Mouse (Mus musculus) midbrain, embryonic 10.5 days (tissue): Measurements from ENCODE around the gene Pon2. TPM values are rescaled to one million over a fixed set of nuclear protein-coding genes. Genes with fewer than 3 reads are reported as not detected.
"Not testable (repeated sequence)": the region's sequence is repeated elsewhere in the genome, so short reads cannot be mapped to it uniquely, and the experiment has no call there.

ENCODE experiments used
- DNase-seq: peaks from one replicate; pipeline ENCODE4 v3.0.0-alpha.2; 2017; ENCODE audit warnings: low spot score
- H3K27ac ChIP-seq: fragments of 300-500 bp; sonication (generic); replicated peaks from 2 replicates; pipeline ENCODE4 v1.5.1; 2016; ENCODE audit warnings: mild to moderate bottlenecking
- H3K27me3 ChIP-seq: fragments of 300-500 bp; sonication (generic); 2 replicates; pipeline ENCODE4 v1.6.1; 2016; ENCODE audit warnings: low read depth, mild to moderate bottlenecking; ENCODE audit not compliant: poor library complexity, severe bottlenecking
- H3K36me3 ChIP-seq: fragments of 300-500 bp; sonication (generic); 2 replicates; pipeline ENCODE4 v1.6.1; 2016; ENCODE audit warnings: mild to moderate bottlenecking, moderate library complexity
- H3K4me1 ChIP-seq: fragments of 300-500 bp; sonication (generic); 2 replicates; pipeline ENCODE4 v1.6.1; 2016
- H3K4me3 ChIP-seq: fragments of 300-500 bp; sonication (generic); 2 replicates; pipeline ENCODE4 v1.5.1; 2016; ENCODE audit warnings: mild to moderate bottlenecking, moderate library complexity
- H3K9me3 ChIP-seq: fragments of 300-500 bp; sonication (generic); replicated peaks from 2 replicates; pipeline ENCODE4 v1.6.1; 2016; ENCODE audit warnings: mild to moderate bottlenecking
- WGBS: fragments of 180-500 bp; shearing (Covaris S2); methylation state at CpG from one replicate; pipeline ENCODE4 v1.1.7; 2016; 5-methylcytosine and 5-hydroxymethylcytosine counted together
- polyA plus RNA-seq: library from polyadenylated mRNA; unstranded; fragments of >200 nt; fragmentation: Nextera tagmentation; extraction: Ambion mirVana; gene quantifications from 2 replicates; pipeline ENCODE4 v1.2.1, GENCODE M21; 2016

The Pon2 gene
- polyA plus RNA-seq, 1 experiment from 2014 or later: 31.1 TPM

- Histone ChIP-seq H3K27ac (no peak overlapping the region), H3K36me3 (no peaks in the 10 kb centered on the region), H3K4me3 (no peak overlapping the region), H3K9me3 (no peaks in the 10 kb centered on the region), H3K27me3 (no peaks in the 10 kb centered on the region), H3K4me1 (no peaks in the 10 kb centered on the region)
- 88% methylated on average over 4 of the region's 4 CpGs for WGBS
- DNase-seq: no peak
These were observed 60.7 kb downstream of the Pon2 start for GRCm38 (mm10) chr6:5237510-5237909.

DNA sequence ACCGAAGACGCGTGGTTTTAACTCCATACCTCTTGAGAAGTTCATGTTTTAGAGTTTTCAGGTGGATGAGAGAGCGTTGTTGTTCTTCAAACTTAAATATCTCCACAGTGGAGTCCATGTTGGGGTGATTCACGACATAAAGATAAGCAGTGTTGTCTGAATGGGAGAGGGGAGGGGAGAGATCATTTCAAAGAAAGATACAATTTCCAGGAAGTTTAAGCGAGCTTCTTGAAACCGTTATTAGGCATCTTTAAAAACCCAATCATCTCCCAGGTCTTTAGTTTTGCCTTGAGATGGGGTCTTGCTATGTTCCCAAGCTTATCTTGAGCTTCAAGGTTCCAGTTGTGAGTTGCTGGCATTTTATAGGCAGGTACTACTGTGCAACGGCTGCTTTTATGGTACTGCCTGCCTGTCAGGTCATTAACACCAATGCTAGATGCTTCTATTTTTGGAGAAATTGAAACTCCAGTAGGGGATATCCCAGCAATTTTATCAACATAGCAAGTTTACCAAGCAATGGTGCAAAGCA lies 61.3 kb downstream of the Pon2 start:
- Histone ChIP-seq H3K27ac (no peak overlapping the region), H3K9me3 (no peaks in the 10 kb centered on the region), H3K4me1 (no peaks in the 10 kb centered on the region), H3K4me3 (no peak overlapping the region), H3K36me3 (no peaks in the 10 kb centered on the region), H3K27me3 (no peaks in the 10 kb centered on the region)
- 87% methylated on average over 8 of the region's 8 CpGs for WGBS
- no peak for DNase-seq

- no peaks in the 10 kb centered on the region for H3K27me3 ChIP-seq
- no peak for DNase-seq
- H3K4me1 ChIP-seq: no peaks in the 10 kb centered on the region
- H3K27ac ChIP-seq: no peak overlapping the region
- H3K9me3 ChIP-seq: no peaks in the 10 kb centered on the region
- 78% methylated on average over 3 of the region's 3 CpGs for WGBS
- H3K36me3 ChIP-seq: no peaks in the 10 kb centered on the region
- no peak overlapping the region for H3K4me3 ChIP-seq
These were observed 63.7 kb downstream of the Pon2 start for GRCm38 (mm10) chr6:5234563-5234962.

- no peak for DNase-seq
- H3K36me3 ChIP-seq: no peaks in the 10 kb centered on the region
- 92% methylated on average over 1 of the region's 1 CpGs for WGBS
These were observed 64.4 kb downstream of the Pon2 start for GRCm38 (mm10) chr6:5233812-5234211.

DNA sequence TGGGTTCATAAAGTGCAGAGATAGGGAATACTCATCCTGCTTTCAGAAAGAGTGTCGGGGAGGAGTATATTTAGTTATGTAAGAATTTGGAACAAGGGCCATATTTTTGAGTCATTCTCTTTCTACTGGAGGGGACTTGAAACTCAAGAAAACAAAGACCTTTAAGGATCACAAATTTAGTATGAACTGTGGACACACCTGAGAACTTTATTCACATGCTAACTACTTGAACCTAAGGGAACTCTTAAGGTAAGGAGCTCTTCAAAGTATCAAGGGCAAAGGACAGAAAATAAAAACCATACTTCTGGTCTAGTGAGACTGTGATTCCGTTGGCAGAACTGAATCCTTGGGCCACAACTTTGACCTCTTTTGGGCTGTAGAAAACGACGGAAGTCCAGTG lies 66.2 kb downstream of the Pon2 start:
- Histone ChIP-seq H3K27ac (no peak overlapping the region), H3K4me3 (no peak overlapping the region), H3K9me3 (no peaks in the 10 kb centered on the region), H3K36me3 (no peaks in the 10 kb centered on the region), H3K4me1 (no peaks in the 10 kb centered on the region), H3K27me3 (no peaks in the 10 kb centered on the region)
- DNase-seq: no peak
- WGBS: 93% methylated on average over 4 of the region's 4 CpGs

More at GRCm38 (mm10) chr6:5233812-5234211, 64.4 kb downstream of the Pon2 start:
- Histone ChIP-seq H3K27me3 (no peaks in the 10 kb centered on the region), H3K9me3 (no peaks in the 10 kb centered on the region), H3K4me1 (no peaks in the 10 kb centered on the region), H3K27ac (no peak overlapping the region), H3K4me3 (no peak overlapping the region)

DNA sequence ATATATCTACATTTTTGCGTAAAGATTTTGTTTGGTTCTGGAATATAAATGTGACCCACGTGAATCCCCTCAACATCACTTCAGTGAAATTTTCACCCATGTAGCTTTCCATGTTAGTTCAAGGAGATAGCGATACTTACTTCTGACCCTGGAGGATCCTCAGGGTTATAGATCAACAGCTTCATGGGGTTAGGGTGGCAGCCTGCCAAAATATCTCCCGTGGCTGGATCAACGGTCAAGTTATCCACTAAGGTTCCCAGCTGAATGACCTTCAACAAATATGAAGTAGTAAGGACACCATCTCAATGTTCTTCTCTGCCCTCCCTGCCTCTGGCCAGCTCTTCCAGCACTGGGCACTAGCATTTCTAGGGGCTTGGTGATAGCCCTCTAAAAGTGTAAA lies 68.0 kb downstream of the Pon2 start:
- WGBS: 93% methylated on average over 5 of the region's 5 CpGs

DNA sequence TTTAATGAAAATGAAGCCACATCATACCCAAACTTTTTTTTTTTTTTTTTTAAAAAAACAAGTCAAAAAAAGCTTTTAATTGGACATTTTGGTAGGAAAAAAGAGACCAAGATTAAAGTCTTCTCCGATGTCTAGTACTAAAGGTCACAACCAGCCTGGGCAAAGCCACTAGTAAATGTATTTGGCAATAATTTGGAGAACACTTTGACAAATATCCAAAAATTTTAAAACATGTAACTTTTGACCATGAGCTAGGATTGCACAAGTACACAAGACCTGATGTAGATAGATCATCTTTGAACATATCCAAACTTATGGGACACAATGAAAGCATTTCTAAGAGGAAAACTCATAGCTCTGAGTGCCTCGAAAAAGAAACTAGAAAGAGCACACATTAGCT lies 74.7 kb downstream of the Pon2 start:
- 91% methylated on average over 2 of the region's 2 CpGs for WGBS

More for the DNA sequence above, 68.0 kb downstream of the Pon2 start:
- Histone ChIP-seq H3K27ac (no peak overlapping the region), H3K4me1 (no peaks in the 10 kb centered on the region), H3K36me3 (no peaks in the 10 kb centered on the region), H3K4me3 (no peak overlapping the region), H3K27me3 (no peaks in the 10 kb centered on the region), H3K9me3 (no peaks in the 10 kb centered on the region)
- DNase-seq: no peak

DNA sequence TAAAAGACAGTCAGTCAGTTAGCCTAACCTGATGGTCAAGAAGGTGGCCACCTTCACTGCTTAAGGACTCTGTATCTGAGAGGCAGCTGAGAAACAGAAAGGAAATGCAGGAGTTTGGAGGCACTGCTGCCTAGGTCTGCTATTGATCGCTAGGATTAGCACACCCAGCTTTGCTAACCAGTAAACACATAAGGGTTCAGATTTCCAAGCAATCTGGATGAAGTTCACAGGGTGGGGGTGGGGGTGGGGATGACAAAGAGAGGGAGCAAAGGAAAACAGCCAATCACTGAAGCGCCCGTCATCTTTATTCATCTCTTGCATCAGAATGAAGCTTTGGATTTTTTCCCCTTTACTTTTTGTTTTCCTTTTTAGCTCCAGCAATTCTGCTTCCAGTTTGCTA lies 76.2 kb downstream of the Pon2 start:
- Histone ChIP-seq H3K9me3 (no peaks in the 10 kb centered on the region), H3K27me3 (no peaks in the 10 kb centered on the region), H3K36me3 (no peaks in the 10 kb centered on the region), H3K4me1 (peaks cover 5% of the 10 kb centered on the region; the same call in 1 of the 2 replicates), H3K27ac (no peak overlapping the region), H3K4me3 (no peak overlapping the region)
- DNase-seq: no peak
- 71% methylated on average over 3 of the region's 3 CpGs for WGBS

More for the DNA sequence above, 74.7 kb downstream of the Pon2 start:
- not testable (repeated sequence) for H3K4me3 ChIP-seq, H3K27ac ChIP-seq, H3K4me1 ChIP-seq, H3K9me3 ChIP-seq, H3K27me3 ChIP-seq, DNase-seq, H3K36me3 ChIP-seq

DNA sequence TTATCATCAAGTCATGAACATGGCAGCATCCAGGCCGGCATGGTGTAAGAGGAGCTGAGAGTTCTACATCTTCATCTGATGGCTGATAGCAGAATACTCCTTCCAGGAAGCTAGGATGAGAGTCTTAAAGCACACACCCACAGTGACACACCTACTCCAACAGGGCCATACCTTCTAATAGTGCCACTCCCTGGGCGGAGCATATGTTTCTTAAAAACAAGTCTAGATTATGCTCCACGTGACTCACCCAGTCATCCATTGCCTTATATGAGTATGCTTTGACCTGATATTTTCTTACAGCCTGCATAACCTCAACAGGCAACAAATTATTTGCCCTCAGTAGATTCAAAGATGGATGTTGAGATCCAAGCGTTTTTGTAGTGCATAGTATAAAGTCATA lies 80.1 kb downstream of the Pon2 start:
- peaks cover 5% of the 10 kb centered on the region; the same call in 1 of the 2 replicates for H3K4me1 ChIP-seq
- DNase-seq: no peak
- H3K4me3 ChIP-seq: no peak overlapping the region
- H3K27ac ChIP-seq: no peak overlapping the region
- H3K36me3 ChIP-seq: no peaks in the 10 kb centered on the region
- H3K27me3 ChIP-seq: no peaks in the 10 kb centered on the region
- 91% methylated on average over 4 of the region's 4 CpGs for WGBS
- H3K9me3 ChIP-seq: no peaks in the 10 kb centered on the region; the same call in 1 of the 2 replicates

Other genes starting within 250 kb of the Pon2 start
- gene Pon1, start 104.5 kb downstream of the Pon2 start, polyA plus RNA-seq: not detected in 2 replicates
- 5.6 and 5.9 TPM in 2 replicates for gene Pon3, start 42.2 kb downstream of the Pon2 start, polyA plus RNA-seq
- gene Asb4, start 84.9 kb upstream of the Pon2 start, polyA plus RNA-seq: 25.3 and 25.7 TPM in 2 replicates
- 0.23 and 0.83 TPM in 2 replicates for gene Pdk4, start 197.9 kb upstream of the Pon2 start, polyA plus RNA-seq